Mouse (Mus musculus): ENCODE measurements around the gene Pip5k1b. TPM values are rescaled to one million over a fixed set of nuclear protein-coding genes. Genes with fewer than 3 reads are reported as not detected.

Gene Pip5k1b
- total RNA-seq, 4 experiments from 2014 or later: 18.2 to 21.0 (median 20.2) TPM

DNA sequence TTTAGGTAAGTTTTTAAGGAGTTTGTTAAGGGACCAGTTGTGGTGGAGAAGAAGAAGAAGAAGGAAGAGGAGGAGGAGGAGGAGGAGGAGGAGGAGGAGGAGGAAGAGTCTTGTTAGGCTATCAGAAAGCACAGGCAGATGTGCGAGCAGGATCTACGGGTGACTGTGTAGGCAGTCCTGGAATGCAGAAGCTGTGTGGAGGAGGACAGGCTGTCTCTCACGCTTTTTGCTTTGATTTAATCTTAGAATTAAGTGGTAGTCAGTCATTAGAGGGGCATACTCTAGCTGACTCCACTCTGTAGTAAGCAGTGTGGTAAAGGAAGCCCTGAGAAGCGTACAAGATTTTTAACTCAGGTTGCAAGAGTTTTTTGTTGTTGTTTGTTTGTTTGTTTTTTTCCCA is 86.5 kb downstream of the Pip5k1b start:
- no peak for DNase-seq

DNA sequence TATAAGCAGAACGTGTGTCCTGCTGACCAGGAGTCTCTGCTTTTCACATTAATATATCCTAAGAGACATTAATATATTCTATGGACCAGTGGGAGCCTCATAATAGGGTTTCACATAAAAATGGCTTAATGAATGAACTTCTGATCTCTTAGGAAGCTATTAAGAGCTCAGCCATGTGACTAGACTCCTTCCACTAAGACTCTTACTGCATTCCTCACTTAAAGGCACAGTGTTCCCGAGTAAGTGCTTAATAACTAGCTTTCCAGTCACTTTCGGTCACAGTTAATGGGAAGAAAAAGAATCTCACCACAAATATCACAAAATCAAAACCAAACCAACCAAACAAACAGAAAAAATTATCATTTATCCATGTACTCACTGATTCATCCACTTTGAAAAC is 87.1 kb downstream of the Pip5k1b start:
- no peak for DNase-seq

DNA sequence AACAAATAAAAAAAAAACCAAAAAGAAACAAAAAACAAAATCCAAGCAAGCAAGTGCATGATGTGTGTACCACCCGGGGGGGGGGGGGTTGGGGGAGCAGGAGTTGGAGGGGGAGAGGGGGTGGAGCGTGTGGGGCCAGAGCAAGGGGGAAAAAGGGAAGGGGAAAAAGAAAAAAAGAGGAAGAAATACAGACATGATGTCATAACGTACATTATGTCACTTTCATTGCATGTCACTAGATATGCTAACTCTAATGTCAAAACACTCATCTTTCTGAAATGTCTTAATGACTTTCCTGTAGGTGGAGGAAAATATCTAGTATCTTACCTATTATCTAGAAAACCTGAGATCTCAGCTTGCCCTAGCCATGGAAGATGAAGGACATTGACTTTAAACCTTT is 92.7 kb downstream of the Pip5k1b start:
- DNase-seq: no peak

DNA sequence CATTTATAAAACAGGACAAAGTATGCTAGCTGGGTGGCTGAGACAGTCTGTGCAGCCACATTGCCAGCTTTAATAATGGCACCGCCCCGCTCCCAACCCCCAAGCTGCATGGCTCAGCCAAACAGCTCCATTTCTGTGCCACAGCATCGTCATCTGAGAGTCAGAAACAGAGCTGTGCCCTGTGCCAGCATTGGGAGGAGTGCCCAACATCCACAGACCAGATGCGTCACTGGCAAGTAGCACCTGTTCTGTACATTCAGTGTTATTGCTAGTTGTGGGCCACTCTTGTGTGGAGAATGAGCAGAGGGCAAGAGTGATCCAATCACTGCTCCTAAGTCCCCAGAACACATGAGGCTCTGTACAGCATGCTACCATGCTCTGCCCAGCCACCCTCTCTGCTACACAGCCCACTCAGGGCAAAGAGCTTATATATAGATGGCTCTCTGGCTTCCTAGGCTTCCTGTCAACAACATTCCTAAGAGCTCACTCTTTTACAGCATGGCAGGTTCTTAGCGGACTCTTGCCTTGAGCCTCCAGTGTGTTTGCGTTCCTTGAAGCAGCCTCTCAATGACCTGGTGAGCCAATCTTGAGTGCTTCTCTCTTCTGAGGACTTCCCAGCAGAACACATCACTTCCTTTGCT is 99.0 kb downstream of the Pip5k1b start:
- DNase-seq: no peak

DNA sequence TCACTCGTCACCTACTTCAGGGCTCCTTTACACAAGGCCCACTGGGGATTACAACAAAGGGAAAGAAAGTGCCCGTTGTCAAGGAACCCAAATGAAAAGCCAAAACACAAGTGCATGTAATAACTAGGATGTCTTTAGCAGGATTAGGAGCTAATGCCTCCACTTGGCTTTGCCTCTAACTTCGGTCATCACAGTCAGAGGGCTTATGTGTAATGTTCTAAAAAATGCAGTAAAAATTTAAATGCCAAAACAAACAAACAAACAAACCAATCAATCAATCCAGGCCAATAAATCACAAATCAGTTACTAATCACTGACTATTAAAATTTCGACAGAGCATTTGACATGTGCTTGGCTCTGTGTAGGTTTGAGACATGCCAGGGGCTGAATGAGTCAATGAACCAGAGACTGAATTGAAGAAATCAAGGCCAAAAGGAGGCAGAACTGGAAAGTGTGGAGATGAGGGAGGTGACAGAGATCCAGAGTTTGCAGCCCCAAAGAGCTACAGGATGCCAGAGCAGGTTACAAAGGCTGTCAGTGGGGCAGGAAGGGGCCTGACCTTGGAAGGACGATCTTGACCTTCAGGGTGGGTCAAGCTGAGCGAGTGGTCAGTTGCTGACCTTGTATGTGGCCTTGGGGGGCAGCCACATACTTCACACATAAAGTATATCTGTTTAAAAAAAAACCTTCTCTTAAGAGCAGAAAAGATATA is 100.3 kb downstream of the Pip5k1b start:
- DNase-seq: peak; percentile 31

DNA sequence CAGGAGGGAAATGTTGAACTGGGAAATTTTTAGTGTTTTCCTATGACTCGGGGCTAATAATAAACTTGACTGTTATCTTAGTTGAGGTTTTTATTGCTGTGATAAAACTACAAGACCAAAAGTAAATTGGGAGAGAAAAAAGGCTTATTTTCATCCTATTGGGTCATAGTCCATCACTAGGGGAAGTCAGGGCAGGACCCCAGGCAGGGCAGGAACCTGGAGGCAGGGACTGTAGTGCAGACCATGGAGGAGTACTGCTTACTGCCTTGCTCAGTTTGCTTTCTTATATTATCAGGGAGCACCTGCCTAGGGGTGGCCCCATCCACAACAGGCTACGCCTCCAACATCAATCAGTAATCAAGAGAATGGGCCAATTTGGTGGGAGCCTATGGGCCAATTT is 101.2 kb downstream of the Pip5k1b start:
- DNase-seq: no peak

DNA sequence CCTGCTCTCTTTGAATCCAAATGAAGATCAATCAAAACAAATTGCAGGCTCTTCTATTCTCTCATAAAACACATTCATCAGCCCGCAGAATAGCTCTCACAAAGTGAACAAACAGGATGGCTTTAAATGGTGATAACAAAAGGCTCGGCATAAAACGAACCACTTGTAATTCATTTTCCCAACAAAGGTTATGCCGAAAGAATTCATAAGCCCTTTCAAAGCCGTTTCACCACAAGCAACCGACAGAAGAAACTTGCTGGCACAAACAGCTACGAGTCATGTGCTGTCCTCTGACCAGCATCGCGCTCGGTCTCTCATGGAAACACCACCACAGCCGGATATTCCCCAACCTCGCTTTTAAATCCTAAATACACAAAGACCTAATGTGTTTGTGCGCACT is 102.3 kb downstream of the Pip5k1b start:
- DNase-seq: no peak

DNA sequence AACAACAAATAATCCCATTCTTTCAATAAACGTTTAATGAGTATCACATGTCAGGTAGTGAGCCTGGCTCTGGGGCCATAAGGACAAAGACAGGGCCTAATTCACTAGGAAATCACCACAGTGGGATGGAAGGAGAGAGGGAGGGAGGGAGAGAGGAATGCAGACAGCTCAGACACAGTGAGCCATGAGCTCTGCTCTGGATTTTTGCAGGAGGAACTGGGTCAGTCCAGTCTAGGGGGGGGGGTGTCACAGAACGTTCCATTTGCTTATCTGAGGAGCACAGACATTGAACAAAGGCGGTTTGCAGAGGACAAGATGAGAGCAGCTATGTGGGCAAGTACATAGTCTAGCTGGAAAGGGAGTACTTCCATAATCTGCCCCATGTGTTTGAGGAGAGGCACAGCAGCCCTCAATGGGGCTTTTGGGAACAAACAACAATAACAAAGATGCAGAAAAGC is 103.2 kb downstream of the Pip5k1b start:
- DNase-seq: no peak

DNA sequence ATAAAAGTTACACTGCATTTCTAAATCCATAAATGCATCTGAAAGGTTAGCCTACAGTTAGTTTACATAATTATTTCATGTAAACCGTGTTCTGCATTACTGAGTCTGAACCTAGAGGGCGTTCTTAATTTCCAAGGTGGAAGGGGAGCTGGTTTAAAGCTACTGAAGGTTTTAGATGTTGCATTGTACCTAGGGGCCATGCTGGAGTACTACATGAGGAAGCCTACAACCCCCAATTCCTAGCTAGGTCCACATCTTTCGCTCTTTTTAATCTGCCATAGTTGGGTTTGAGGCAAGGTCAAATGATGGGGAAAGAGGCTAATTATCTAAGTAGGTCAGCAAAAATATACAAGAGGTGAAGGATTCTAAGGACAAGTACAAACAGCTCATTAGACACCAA is 104.0 kb downstream of the Pip5k1b start:
- DNase-seq: no peak

DNA sequence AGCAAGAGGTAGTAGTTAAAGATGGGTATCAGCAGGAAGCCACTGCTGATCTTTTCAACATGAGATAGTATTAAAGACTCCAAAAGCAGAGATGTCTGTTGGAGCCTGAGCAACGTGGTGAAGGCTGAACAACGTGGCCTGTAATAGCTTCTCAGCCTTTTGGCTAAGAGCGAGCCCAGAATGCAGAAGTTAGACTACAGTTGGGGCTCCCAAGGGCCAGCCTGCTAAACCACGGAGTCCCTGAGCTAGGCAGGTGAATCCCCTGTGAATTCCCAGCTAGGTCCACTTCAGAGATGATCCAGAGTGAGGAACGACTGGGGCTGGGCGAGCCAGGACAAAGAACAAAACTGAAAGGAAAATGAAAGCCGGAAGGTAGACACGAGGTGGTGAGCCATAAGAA is 104.9 kb downstream of the Pip5k1b start:
- no peak for DNase-seq

DNA sequence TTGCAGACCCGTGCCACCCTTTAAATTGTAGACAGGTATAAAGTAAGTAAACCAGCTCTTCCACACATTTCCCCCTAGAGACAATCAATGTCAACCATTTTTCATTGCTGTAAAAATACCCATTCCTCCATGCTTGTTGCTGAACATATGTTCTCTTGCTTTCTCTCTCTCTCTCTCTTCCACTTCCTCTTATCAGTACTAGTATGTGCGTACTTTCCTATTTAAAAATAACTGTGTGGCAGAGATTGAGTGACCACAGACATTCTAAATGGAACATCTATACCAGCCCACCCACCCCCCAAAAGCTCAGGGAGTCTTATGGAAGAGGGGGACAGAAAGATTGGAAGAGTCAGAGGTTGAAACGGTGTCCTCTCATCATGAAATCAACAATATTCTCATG is 111.3 kb downstream of the Pip5k1b start:
- no peak for DNase-seq

DNA sequence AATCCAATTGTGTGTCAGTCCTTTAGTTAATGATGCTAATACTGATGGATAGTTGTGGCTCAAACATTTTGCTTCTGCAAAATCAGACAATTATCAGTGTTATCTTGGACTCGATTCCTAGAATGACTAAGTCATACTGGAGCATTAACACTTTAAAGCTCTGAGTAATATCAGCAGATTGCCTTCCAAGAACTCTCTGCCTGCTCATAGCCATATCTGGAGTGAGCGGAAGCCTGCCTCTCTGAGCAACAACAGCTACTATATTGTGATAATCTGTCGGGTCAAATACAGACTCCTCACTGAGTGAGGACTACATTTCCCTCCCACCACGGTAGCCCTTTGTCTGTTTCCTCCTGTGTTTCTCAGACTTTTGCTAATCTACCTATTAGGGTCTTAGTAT is 116.0 kb downstream of the Pip5k1b start:
- DNase-seq: no peak

DNA sequence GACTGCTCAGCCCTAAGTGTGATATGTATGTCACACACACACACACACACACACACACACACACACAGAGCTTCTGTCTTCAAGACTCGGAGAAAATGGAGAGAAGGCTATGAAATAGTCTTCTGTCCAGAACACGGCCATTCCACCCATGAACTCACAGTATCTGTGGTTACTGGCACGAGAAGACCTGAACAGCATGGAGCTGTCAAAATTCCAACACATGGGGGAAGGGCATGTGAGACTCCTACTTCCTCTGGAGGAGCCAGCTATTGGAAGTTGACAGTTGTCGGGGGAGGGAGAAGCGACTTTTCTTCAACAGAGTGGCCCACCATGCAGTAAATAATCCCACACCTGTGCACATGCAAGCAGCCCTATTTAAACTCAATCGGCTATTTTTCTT is 121.4 kb downstream of the Pip5k1b start:
- no peak for DNase-seq

DNA sequence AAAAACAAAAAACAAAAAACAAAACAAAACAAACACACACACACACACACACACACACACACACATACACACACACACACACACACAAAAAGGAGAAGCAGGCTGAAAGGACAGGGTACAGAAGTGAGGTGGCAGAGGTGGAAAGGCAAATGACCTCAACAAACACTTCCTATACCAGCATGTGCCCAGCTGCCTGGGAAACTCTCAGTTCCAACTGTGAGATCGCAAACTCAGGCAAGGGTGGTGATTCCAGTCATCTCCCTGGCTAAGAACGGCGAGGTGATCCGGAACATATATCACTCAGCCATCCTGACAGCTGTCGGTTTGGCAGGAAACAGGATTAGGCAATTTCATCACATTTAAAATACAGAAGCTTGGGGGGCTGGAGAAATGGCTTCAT is 123.2 kb downstream of the Pip5k1b start:
- no peak for DNase-seq

DNA sequence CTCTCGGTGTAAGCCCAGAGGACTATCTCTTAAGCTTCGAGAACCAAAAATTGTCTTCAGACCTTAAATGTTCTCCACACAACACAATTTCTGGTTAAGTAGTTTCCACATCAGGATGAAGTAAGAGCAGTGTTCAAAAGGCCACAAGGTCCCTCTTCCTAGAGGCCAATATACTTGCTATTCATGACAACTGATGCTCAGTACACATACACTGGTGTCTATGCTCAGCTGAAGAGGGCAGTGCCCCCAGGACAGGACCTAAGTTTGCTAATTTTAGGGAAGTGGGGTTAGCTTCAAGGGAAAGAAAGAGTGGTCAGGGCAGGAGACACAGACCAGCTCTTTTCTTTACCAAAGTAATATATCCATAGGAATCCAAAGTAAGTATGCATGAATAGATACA is 124.3 kb downstream of the Pip5k1b start:
- DNase-seq: no peak

DNA sequence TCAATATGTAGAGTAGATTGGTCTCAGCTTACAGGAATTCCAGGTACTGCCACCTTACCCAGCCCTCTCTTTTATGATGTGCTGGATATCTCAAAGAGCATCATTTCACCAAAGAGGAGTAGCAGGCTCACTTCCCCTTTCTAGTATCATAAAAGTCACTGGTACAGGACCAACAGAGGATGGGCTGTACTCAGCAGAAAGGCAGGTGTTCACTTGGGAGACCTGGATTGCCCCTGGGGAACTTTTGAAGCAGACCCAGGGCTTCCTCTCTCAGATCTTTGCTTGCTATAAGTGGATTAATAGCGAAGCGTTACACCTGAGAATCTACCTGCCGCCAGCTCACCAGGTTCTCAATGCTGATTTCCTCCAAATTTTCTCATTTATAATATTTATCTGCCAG is 127.7 kb downstream of the Pip5k1b start:
- DNase-seq: no peak

DNA sequence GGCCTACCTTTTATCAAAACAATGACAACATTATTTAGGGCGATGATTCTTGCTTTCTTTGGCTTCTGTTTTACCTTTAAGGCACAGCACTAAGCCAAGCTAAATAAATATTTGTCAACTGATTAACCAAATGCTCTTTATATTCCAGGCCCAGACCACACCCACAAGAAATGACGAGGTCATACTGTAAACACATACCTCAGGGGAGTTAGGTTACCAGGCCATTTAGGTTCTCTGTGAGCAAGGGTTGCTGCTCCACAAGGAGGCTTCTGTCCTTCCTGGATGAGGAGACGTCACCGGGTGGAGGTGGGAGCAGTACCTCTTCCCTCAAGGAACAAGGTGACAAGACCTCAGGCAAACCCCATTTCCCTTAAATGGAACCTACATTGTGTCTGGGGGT is 128.4 kb downstream of the Pip5k1b start:
- DNase-seq: no peak

DNA sequence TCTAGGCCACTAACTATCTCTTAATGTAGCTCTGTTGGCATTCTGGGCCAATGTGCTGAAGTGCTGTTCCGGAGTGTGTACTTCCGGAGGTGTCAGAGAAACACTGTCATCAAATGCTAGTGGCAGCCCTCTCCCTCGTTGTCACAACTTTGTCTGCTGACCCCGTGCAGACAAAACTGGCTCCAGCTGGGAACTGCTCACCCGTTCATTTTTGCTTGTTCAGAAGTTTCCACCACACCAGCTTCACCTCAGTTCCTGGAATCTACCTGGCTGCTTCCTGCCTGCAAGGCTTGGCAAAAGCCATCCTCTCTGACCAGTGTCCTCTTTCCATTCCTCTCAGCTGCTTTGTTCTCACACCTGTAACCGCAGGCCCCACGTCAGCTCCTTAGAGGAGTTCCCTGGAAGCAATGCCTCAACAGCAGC is 128.9 kb downstream of the Pip5k1b start:
- DNase-seq: no peak

DNA sequence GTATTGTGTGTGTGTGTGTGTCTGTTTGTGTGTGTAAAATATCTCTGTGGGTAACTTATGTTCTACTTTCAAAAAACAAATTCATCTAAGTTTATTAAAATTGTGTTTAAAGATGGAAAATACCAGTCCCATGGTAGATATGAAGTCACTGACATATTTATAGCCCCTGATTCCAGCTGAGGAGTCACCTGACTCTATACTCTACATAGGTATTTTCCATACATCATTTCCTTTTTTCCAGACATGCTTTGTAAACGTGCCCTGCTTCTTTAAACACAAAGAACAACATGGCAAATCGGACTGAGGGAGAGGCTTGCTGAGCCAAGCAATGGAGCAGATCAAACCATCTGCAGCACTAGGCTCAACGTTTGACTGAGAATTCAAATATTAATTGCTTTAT is 137.6 kb downstream of the Pip5k1b start:
- no peak for DNase-seq

DNA sequence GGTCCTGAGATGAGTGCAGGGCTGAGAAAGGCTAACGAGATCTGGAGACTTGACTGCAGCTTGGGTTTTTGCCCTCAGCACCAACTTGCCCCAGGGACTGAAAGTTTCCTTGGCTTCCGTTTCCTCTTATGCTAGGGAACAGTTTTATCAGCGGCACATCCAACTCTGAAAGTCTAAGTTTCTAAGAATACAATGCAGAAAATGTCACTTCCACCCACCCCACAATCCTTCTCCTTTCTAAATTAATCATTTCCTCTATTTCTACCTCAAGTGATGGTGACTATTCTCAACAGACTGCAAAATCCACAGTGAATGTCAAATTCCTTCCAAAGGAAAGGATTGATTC is 138.0 kb downstream of the Pip5k1b start:
- DNase-seq: no peak

DNA sequence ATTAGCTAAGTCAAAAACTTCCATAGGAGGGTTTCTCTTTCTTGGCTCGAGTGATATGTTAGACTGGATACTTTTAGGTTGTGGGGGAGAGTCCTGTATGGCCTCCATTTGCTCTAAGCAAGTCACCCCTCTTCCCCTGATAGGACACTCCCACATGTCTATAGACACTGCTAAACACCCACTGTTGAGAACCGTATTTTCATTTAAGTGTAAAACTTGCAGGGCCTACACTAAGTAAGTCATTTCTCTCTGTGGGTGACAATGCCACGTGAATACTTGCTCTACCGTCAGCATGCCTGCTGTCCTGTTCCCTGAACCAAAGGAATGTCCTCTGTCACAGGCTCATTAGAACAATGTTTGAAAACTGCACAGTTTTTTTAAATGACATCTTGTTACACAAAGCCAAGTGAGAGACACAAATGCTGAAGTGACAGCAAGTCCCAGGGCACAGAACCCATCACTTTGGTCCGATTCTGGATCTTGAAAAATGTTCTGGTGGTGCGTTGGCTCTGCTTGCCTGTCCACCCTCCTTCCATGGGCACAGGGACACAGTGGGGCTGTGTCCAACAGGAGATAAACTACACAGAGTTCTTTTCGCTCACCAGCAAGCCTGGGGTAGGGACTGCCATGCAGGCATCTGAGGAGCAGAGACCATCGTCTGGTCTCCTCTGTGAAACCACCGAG is 138.6 kb downstream of the Pip5k1b start:
- DNase-seq: no peak

DNA sequence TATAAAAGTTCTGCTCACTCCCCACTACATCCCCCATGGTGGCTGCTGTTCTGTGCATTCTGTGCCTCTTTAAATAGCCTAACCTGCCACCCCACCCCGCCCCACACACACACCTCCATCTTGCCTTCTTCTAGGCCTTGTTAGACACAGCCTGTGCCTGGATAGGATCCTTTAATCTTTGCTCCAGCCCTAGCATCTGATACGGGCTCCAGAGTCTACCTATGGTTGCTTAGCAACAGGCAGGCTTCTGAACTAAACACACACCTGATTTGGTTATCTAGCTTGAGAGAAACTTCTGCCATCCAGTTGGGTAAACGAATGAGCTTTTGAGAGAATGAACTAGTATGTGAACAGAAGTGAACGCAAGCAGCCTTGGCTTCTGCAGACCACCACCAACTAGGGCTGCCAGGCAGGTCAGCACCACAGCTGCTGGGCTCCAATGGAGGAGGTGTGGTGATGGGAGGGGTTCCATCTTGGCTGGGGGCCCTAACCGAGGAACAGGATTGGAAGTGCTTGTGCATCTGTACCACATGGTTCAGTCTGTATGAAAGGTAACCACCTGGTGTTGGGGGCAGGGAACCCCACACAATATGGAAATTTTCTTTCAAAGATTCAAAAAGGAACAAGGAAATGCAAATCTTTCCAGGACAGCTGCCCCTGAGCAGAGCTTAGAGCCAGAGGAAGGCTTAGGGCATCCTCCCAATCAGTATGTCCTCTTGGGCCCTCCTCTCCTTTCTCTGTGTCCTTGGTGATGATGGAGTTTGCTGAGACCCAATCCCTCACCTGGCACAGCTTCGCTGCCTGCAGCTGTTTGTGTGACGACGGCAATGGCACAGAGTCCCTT is 139.7 kb downstream of the Pip5k1b start:
- no peak for DNase-seq
